Mouse (Mus musculus) stomach, postnatal 0 days (tissue): Measurements from ENCODE around the gene Plac1.

ENCODE experiments used
- CTCF ChIP-seq: IDR thresholded peaks from 2 replicates; pipeline ENCODE4 v1.5.1; 2016; ENCODE audit warnings: antibody characterized with exemption, low read depth, mild to moderate bottlenecking, moderate library complexity
- EP300 ChIP-seq: optimal IDR thresholded peaks from 2 replicates; pipeline ENCODE3; 2016; ENCODE audit warnings: antibody characterized with exemption

- TF ChIP-seq EP300 (no peak), CTCF (no peak)
Measured at GRCm38 (mm10) chrX:53039651-53040050, 200.3 kb downstream of the Plac1 start.
